Mouse (Mus musculus) hindbrain, embryonic 11.5 days (tissue): ENCODE data around the gene Grn. TPM values are rescaled to one million over a fixed set of nuclear protein-coding genes. Genes with fewer than 3 reads are reported as not detected.

Source experiments
- ATAC-seq: fragments of 200-750 bp; cut with Nextera tagmentation; 2 replicates; pipeline ENCODE4 v1.8.0; 2017; ENCODE audit warnings: mild to moderate bottlenecking, moderate TSS enrichment, moderate library complexity; ENCODE audit not compliant: low FRiP score
- DNase-seq: peaks from one replicate; pipeline ENCODE4 v3.0.0-alpha.2; 2015; ENCODE audit warnings: low spot score
- H3K27ac ChIP-seq: fragments of 300-500 bp; sonication (generic); 2 replicates; pipeline ENCODE4 v1.5.1; 2014; ENCODE audit warnings: mild to moderate bottlenecking, low read depth, low read length
- H3K27me3 ChIP-seq: fragments of 300-500 bp; sonication (generic); 2 replicates; pipeline ENCODE4 v1.6.1; 2014; ENCODE audit warnings: mild to moderate bottlenecking, low read length, moderate library complexity, mixed read lengths; ENCODE audit not compliant: control insufficient read depth, insufficient read depth
- H3K36me3 ChIP-seq: fragments of 300-500 bp; sonication (generic); 2 replicates; pipeline ENCODE4 v1.6.1; 2014; ENCODE audit warnings: mild to moderate bottlenecking, low read length, moderate library complexity, mixed read lengths; ENCODE audit not compliant: control insufficient read depth, insufficient read depth
- H3K4me1 ChIP-seq: fragments of 300-500 bp; sonication (generic); replicated peaks from 2 replicates; pipeline ENCODE4 v1.6.1; 2014; ENCODE audit warnings: low read length, mixed read lengths; ENCODE audit not compliant: control insufficient read depth, insufficient read depth
- H3K4me2 ChIP-seq: fragments of 300-500 bp; sonication (generic); replicated peaks from 2 replicates; pipeline ENCODE4 v1.6.1; 2014; ENCODE audit warnings: mild to moderate bottlenecking, low read depth, low read length
- H3K4me3 ChIP-seq: fragments of 300-500 bp; sonication (generic); 2 replicates; pipeline ENCODE4 v1.5.1; 2014; ENCODE audit warnings: low read depth, low read length
- H3K9ac ChIP-seq: fragments of 300-500 bp; sonication (generic); 2 replicates; pipeline ENCODE4 v1.6.1; 2014; ENCODE audit warnings: low read depth, low read length
- H3K9me3 ChIP-seq: fragments of 300-500 bp; sonication (generic); 2 replicates; pipeline ENCODE4 v1.6.1; 2016; ENCODE audit warnings: low read length; ENCODE audit not compliant: control insufficient read depth
- WGBS: fragments of 180-500 bp; shearing (Covaris S2); extraction: QIAGEN DNeasy Blood & Tissue Kit; methylation state at CpG from one replicate; pipeline ENCODE4 v1.1.7; 2014; 5-methylcytosine and 5-hydroxymethylcytosine counted together
- polyA plus RNA-seq: library from polyadenylated mRNA; unstranded; fragments of >200 nt; fragmentation: Nextera tagmentation; extraction: Ambion mirVana; gene quantifications from 2 replicates; pipeline ENCODE4 v1.2.1, GENCODE M21; 2014

The Grn gene
- polyA plus RNA-seq, 1 experiment from 2014 or later, result 47.2 TPM

DNA sequence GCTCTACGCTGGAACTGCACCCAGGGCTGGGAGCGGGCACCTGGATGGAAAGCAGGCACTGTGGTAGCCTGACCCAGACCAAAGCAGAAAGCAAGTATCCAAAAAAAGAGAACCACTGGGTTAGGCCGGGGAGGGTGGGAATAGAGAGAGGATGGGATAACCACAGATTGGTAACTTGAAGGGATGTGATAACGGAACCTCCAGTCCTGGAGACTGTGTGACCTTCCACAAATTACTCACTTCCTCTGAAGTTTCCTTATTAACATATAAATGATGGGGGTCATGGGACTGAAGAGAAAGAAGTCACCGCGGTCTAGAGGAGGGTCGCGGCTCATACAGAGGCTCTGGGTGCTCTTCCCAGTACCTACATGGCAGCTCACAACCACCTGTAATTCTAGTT is 10.1 kb downstream of the Grn start:
- ATAC-seq, result no peak
- WGBS, result 81% methylated on average over 8 of the region's 8 CpGs
- peaks cover 6% of the 10 kb centered on the region; the same call in 1 of the 2 replicates for H3K36me3 ChIP-seq

GRCm38 (mm10) chr11:102441434-102441833 is 11.3 kb downstream of the Grn start:
- peaks cover 4% of the 10 kb centered on the region for H3K27me3 ChIP-seq
- no peak overlapping the region for H3K4me3 ChIP-seq
- WGBS, result 82% methylated on average over 3 of the region's 3 CpGs
- ATAC-seq, result no peak
- H3K9ac ChIP-seq, result no peak overlapping the region
- H3K4me2 ChIP-seq, result no peak overlapping the region
- DNase-seq, result no peak
- H3K27ac ChIP-seq, result no peak overlapping the region
- H3K9me3 ChIP-seq, result no peaks in the 10 kb centered on the region
- peaks cover 6% of the 10 kb centered on the region; the same call in 1 of the 2 replicates for H3K36me3 ChIP-seq
- peaks cover 31% of the 10 kb centered on the region for H3K4me1 ChIP-seq

More for the DNA sequence above, 10.1 kb downstream of the Grn start:
- Histone ChIP-seq H3K4me2 (no peak overlapping the region), H3K27ac (no peak overlapping the region), H3K27me3 (peaks cover 4% of the 10 kb centered on the region), H3K4me1 (peaks cover 21% of the 10 kb centered on the region), H3K9me3 (no peaks in the 10 kb centered on the region), H3K4me3 (no peak overlapping the region), H3K9ac (no peak overlapping the region)
- no peak for DNase-seq

GRCm38 (mm10) chr11:102442089-102442488 is 12.0 kb downstream of the Grn start:
- DNase-seq, result no peak
- H3K27ac ChIP-seq, result no peak overlapping the region
- no peak overlapping the region for H3K9ac ChIP-seq
- no peak overlapping the region for H3K4me3 ChIP-seq
- peaks cover 4% of the 10 kb centered on the region for H3K27me3 ChIP-seq
- 80% methylated on average over 6 of the region's 6 CpGs for WGBS
- no peak overlapping the region for H3K4me2 ChIP-seq
- no peaks in the 10 kb centered on the region for H3K9me3 ChIP-seq
- H3K36me3 ChIP-seq, result peaks cover 6% of the 10 kb centered on the region; the same call in 1 of the 2 replicates
- ATAC-seq, result no peak
- peaks cover 29% of the 10 kb centered on the region for H3K4me1 ChIP-seq

GRCm38 (mm10) chr11:102443740-102444139 is 13.6 kb downstream of the Grn start:
- Histone ChIP-seq H3K9me3 (no peaks in the 10 kb centered on the region), H3K4me1 (peaks cover 15% of the 10 kb centered on the region), H3K27me3 (peaks cover 10% of the 10 kb centered on the region), H3K4me3 (no peak overlapping the region), H3K36me3 (peaks cover 6% of the 10 kb centered on the region; the same call in 1 of the 2 replicates), H3K9ac (no peak overlapping the region), H3K4me2 (no peak overlapping the region), H3K27ac (no peak overlapping the region)
- DNase-seq (no peak), ATAC-seq (no peak)
- 68% methylated on average over 12 of the region's 12 CpGs for WGBS

DNA sequence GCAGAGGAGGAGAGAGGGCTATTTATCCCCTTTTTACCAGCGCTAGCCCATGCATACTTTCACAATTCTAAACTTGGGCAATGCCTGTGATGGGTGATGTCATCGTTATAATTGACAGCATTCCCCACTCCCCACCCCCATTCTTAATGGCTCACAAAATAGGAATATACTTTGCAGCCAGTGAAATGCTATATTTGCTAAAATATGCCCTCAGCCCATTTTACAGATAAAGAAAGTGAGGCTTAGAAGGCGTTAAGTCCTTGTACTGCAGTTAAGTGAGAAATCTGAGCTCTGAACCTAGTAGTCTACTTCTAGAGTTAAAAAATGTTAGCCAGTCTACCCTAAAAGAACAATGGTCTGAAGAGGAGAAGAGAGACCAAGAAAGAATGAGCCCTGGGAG is 14.2 kb downstream of the Grn start:
- H3K27me3 ChIP-seq, result peaks cover 8% of the 10 kb centered on the region; the same call in 1 of the 2 replicates
- no peak overlapping the region for H3K4me3 ChIP-seq
- H3K9me3 ChIP-seq, result no peaks in the 10 kb centered on the region
- WGBS, result 67% methylated on average over 3 of the region's 3 CpGs
- H3K4me1 ChIP-seq, result peaks cover 15% of the 10 kb centered on the region
- DNase-seq (no peak), ATAC-seq (no peak)
- H3K27ac ChIP-seq, result no peak overlapping the region
- H3K4me2 ChIP-seq, result no peak overlapping the region
- H3K9ac ChIP-seq, result no peak overlapping the region
- peaks cover 6% of the 10 kb centered on the region; the same call in 1 of the 2 replicates for H3K36me3 ChIP-seq

DNA sequence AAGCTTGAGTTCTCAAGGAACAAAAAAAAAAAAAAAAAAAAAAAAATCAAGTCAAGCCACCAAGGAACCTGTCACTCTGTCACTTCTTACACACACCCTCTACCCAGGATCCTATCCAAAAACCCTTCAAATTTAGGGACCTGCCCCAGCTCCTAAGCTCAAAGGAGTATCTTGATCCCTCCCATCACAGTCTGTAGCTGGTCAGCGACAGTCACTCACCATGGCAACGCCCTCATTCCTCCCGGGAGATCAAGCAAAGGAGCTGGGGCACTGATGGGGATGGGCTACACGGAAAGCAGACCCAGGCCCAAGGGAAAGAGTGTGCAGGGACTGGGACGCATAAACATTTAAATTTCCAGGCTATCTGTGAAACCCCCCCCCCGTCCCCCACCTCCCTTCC is 14.7 kb downstream of the Grn start:
- Histone ChIP-seq H3K4me2 (peak overlapping the region; percentile 89), H3K36me3 (peaks cover 6% of the 10 kb centered on the region; the same call in 1 of the 2 replicates), H3K9me3 (no peaks in the 10 kb centered on the region), H3K27ac (no peak overlapping the region), H3K4me3 (no peak overlapping the region), H3K4me1 (peaks cover 15% of the 10 kb centered on the region), H3K27me3 (peaks cover 5% of the 10 kb centered on the region; the same call in 1 of the 2 replicates), H3K9ac (no peak overlapping the region)
- ATAC-seq, result 0 out of 2 replicates have a peak, but pooled peaks have one; percentile 23
- peak; percentile 62 for DNase-seq
- 4% methylated on average over 6 of the region's 6 CpGs for WGBS

GRCm38 (mm10) chr11:102445264-102445890 is 15.3 kb downstream of the Grn start:
- Histone ChIP-seq H3K27ac (no peak overlapping the region), H3K27me3 (peaks cover 5% of the 10 kb centered on the region; the same call in 1 of the 2 replicates), H3K36me3 (peaks cover 2% of the 10 kb centered on the region; the same call in 1 of the 2 replicates), H3K4me2 (peak overlapping the region; percentile 89), H3K4me1 (peaks cover 15% of the 10 kb centered on the region), H3K9ac (peak overlapping the region; percentile 99; the same call in 1 of the 2 replicates), H3K4me3 (peak overlapping the region; percentile 94), H3K9me3 (no peaks in the 10 kb centered on the region)
- 28% methylated on average over 10 of the region's 10 CpGs for WGBS
- peak; percentile 12; the same call in 1 of the 2 replicates for ATAC-seq
- DNase-seq, result no peak

- peak overlapping the region; percentile 92 for H3K27ac ChIP-seq
- H3K4me3 ChIP-seq, result peak overlapping the region; percentile 94
- H3K9ac ChIP-seq, result peak overlapping the region; percentile 99
- no peaks in the 10 kb centered on the region for H3K9me3 ChIP-seq
- H3K4me2 ChIP-seq, result peak overlapping the region; percentile 89
- ATAC-seq, result no peak
- H3K36me3 ChIP-seq, result peaks cover 2% of the 10 kb centered on the region; the same call in 1 of the 2 replicates
- DNase-seq, result no peak
- H3K4me1 ChIP-seq, result peaks cover 15% of the 10 kb centered on the region
- 22% methylated on average over 7 of the region's 7 CpGs for WGBS
- peaks cover 5% of the 10 kb centered on the region; the same call in 1 of the 2 replicates for H3K27me3 ChIP-seq
Observed at GRCm38 (mm10) chr11:102445891-102446361, 15.8 kb downstream of the Grn start.
